Mouse (Mus musculus) myocyte (in vitro differentiated cells): ENCODE data around the gene St6galnac4.

Experiments used
- E2F4 ChIP-seq: IDR thresholded peaks from one replicate; pipeline ENCODE4 v1.6.1; 2011; ENCODE audit warnings: mild to moderate bottlenecking, control low read depth, moderate library complexity; ENCODE audit not compliant: insufficient read depth
- MYOD1 ChIP-seq, 3 experiments: IDR thresholded peaks; one replicate each; pipeline ENCODE4 v1.6.1; 2011; ENCODE audit warnings: control low read depth in 2 of 3, low read depth in 2 of 3, mild to moderate bottlenecking in 2 of 3, moderate library complexity in 1 of 3; ENCODE audit not compliant: insufficient read length in 2 of 3, control insufficient read depth in 1 of 3
- MYOG ChIP-seq, 3 experiments: IDR thresholded peaks; one replicate each; pipeline ENCODE4 v1.6.1; 2011; ENCODE audit warnings: control low read depth in 2 of 3, low read depth in 2 of 3, mild to moderate bottlenecking in 2 of 3; ENCODE audit not compliant: insufficient read length in 2 of 3, control insufficient read depth in 1 of 3, insufficient read depth in 1 of 3
- POLR2A ChIP-seq: IDR thresholded peaks from one replicate; pipeline ENCODE4 v1.6.1; 2011; ENCODE audit warnings: low read depth, mild to moderate bottlenecking, control low read depth, moderate library complexity; ENCODE audit not compliant: insufficient read length
- TCF12 ChIP-seq: IDR thresholded peaks from one replicate; pipeline ENCODE4 v1.6.1; 2011; ENCODE audit warnings: mild to moderate bottlenecking, control low read depth; ENCODE audit not compliant: poor library complexity, insufficient read depth, severe bottlenecking
- USF1 ChIP-seq: IDR thresholded peaks from one replicate; pipeline ENCODE4 v1.6.1; 2011; ENCODE audit warnings: low read depth, mild to moderate bottlenecking, control low read depth, moderate library complexity

DNA sequence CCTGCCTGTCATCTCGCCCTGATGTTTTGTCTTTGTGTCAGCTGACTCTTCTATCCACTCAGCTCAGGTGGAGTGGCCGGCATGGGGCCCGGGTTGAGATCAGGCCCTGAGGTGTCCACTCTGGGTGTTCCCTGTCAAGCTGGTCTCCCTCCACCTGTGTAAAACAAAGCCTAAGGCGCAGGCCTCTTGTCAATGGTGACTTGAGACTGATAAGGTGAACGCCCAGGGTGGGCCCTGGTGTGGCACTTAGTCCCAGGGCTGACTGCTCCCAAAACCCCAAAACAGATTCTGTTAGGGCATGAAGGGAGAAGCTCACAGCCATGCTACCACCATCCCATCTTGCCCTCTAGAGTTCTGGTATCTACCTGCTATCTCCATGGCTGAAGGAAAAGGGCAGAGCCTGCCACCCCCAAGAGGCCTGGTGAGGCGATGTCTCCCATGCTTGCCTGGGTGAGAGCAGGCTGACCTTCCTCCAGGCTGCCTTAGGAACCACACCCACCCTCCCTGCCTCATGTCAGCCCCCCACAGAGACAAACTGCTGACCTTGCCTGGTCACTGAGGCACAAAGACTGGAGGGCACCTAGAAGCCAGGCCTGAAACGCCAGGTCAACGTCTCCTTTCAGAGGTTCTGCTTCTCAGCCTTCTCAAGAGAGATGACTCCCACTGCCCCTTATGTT, 58.0 kb downstream of the St6galnac4 start:
- TF ChIP-seq E2F4, result no peak
- TF ChIP-seq USF1, result no peak
- TF ChIP-seq POLR2A, result no peak
- TF ChIP-seq MYOD1 (IDR thresholded peaks at IDR 0.05; ENCODE audit: control insufficient read depth in 1 of 3, insufficient read length in 2 of 3, low read depth in 2 of 3), result no peak
- no peak for TF ChIP-seq TCF12
- TF ChIP-seq MYOG (IDR thresholded peaks at IDR 0.05; ENCODE audit: control insufficient read depth in 1 of 3, insufficient read depth in 1 of 3, insufficient read length in 2 of 3, low read depth in 2 of 3), result no peak
